Mouse (Mus musculus) forebrain, embryonic 11.5 days (tissue): ENCODE results near the gene Hnrnph1. TPM values are rescaled to one million over a fixed set of nuclear protein-coding genes. Genes with fewer than 3 reads are reported as not detected.
A peak's percentile ranks its signal among the peaks of the same experiment; 100 is the strongest.

ENCODE experiments used
- ATAC-seq: fragments of 200-750 bp; cut with Nextera tagmentation; replicated peaks from 2 replicates; pipeline ENCODE4 v1.8.0; 2017; ENCODE audit warnings: moderate TSS enrichment; ENCODE audit not compliant: low FRiP score
- DNase-seq: peaks from one replicate; pipeline ENCODE4 v3.0.0-alpha.2; 2017; ENCODE audit warnings: low spot score
- H3K27ac ChIP-seq: fragments of 300-500 bp; sonication (generic); 2 replicates; pipeline ENCODE4 v1.5.1; 2014; ENCODE audit warnings: low read depth, low read length
- H3K27me3 ChIP-seq: fragments of 300-500 bp; sonication (generic); 2 replicates; pipeline ENCODE4 v1.6.1; 2014; ENCODE audit warnings: mild to moderate bottlenecking, low read length, mixed read lengths; ENCODE audit not compliant: control insufficient read depth, insufficient read depth
- H3K36me3 ChIP-seq: fragments of 300-500 bp; sonication (generic); 2 replicates; pipeline ENCODE4 v1.6.1; 2014; ENCODE audit warnings: mild to moderate bottlenecking, low read length, moderate library complexity, mixed read lengths; ENCODE audit not compliant: control insufficient read depth, insufficient read depth
- H3K4me1 ChIP-seq: fragments of 300-500 bp; sonication (generic); replicated peaks from 2 replicates; pipeline ENCODE4 v1.6.1; 2014; ENCODE audit warnings: low read length, mixed read lengths; ENCODE audit not compliant: control insufficient read depth, insufficient read depth
- H3K4me2 ChIP-seq: fragments of 300-500 bp; sonication (generic); 2 replicates; pipeline ENCODE4 v1.6.1; 2014; ENCODE audit warnings: low read depth, mild to moderate bottlenecking, low read length, moderate library complexity, mixed read lengths; ENCODE audit not compliant: severe bottlenecking
- H3K4me3 ChIP-seq: fragments of 300-500 bp; sonication (generic); 2 replicates; pipeline ENCODE4 v1.5.1; 2014; ENCODE audit warnings: low read depth, low read length
- H3K9ac ChIP-seq: fragments of 300-500 bp; sonication (generic); 2 replicates; pipeline ENCODE4 v1.6.1; 2014; ENCODE audit warnings: low read length
- H3K9me3 ChIP-seq: fragments of 300-500 bp; sonication (generic); 2 replicates; pipeline ENCODE4 v1.6.1; 2016; ENCODE audit warnings: low read length, mixed read lengths; ENCODE audit not compliant: control insufficient read depth
- WGBS: fragments of 180-500 bp; shearing (Covaris S2); extraction: QIAGEN DNeasy Blood & Tissue Kit; methylation state at CpG from one replicate; pipeline ENCODE4 v1.1.7; 2014; 5-methylcytosine and 5-hydroxymethylcytosine counted together
- polyA plus RNA-seq: library from polyadenylated mRNA; unstranded; fragments of >200 nt; fragmentation: Nextera tagmentation; extraction: Ambion mirVana; gene quantifications from 2 replicates; pipeline ENCODE4 v1.2.1, GENCODE M21; 2014

Gene Hnrnph1
- polyA plus RNA-seq, result 833 and 855 TPM in 2 replicates

DNA sequence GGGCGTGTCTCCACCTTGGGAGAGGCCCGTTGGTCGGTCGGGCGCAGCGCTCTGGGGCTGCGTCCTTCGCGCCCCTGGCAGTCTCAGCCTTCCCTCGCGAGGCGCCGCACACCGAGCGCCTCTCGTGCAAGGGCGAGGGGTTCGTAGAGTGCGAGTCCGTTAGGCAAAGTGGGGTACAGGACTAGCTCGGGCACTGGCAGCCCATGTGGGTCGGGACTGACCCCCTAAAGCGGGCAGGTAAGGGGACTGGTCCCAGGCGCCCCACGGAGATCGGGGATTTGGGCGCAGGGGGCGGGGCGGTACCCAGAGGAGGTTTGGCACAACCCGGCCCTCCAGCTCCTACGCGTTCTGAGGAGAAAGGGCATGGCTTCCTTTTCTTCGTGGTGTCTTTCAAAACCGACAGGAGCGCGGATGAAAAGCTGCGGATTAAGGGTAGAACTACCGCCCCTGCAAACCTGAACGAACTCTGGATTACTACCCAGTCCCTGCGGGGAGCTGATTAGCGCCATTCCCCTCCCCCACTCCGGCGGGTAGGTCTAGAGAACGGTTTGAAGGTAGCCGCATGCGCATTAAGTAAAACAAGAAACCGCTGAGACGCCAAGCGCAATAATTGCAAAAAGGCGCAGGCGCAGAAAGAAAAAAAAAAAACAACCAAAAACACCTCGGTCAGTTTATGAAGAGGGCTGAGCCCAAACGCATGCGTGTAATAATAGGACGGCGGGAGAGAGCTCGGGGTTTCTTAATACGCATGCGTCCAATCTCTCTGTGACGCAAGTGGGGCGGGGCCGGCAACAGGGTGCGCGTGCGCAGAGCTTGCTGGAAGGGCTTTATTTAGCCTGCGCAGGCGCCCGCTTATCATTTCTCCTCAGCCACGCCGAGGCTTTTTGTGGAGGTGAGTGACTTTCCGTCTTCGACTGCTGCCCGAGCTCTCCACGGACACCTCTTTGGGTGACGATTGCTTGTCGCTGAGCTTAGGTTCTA, at the start of gene Hnrnph1:
Gene Hnrnph1 (plus strand): TSS at position 80 of the 981 bp plus-strand sequence.
- DNase-seq (peak; percentile 99), ATAC-seq (peak; percentile 90)
- Histone ChIP-seq H3K9ac (peak within 1 kb of the TSS; percentile 100), H3K36me3 (peaks cover 4% of the 10 kb centered on the region; the same call in 1 of the 2 replicates), H3K9me3 (no peaks in the 10 kb centered on the region), H3K4me1 (peaks cover 18% of the 10 kb centered on the region), H3K27me3 (no peaks in the 10 kb centered on the region), H3K4me2 (peak within 1 kb of the TSS; percentile 98), H3K27ac (peak within 1 kb of the TSS; percentile 99), H3K4me3 (peak within 1 kb of the TSS; percentile 95)
- under 1% methylated on average over 74 of the region's 76 CpGs for WGBS

DNA sequence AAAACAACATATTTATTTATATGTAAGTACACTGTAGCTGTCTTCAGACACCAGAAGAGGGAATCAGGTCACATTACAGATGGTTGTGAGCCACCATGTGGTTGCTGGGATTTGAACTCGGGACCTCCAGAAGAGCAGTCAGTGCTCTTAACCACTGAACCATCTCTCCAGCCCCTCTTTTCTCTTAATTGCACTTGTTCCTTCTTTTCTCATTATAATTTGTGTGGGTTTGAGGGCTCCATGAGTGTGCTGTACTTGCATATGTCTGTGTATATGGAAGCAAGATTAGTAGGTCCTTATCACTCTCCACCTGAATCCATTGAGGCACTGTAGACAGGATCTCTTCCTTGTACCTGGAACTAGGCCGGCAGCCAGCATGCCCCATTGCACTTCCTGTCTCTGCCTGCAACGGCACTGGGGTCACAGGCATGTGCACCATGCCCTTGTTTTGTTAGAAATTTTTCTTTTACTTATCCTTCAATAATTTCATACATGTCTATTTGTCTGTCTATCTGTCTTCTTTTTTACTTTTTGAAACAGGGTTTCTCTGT, 48.6 kb upstream of the Hnrnph1 start:
- Histone ChIP-seq H3K27ac (no peak overlapping the region), H3K4me2 (no peak overlapping the region), H3K27me3 (no peaks in the 10 kb centered on the region), H3K9me3 (no peaks in the 10 kb centered on the region), H3K4me1 (peaks cover 8% of the 10 kb centered on the region), H3K4me3 (no peak overlapping the region), H3K36me3 (no peaks in the 10 kb centered on the region), H3K9ac (no peak overlapping the region)
- DNase-seq (no peak), ATAC-seq (no peak)
- 92% methylated on average over 3 of the region's 3 CpGs for WGBS

DNA sequence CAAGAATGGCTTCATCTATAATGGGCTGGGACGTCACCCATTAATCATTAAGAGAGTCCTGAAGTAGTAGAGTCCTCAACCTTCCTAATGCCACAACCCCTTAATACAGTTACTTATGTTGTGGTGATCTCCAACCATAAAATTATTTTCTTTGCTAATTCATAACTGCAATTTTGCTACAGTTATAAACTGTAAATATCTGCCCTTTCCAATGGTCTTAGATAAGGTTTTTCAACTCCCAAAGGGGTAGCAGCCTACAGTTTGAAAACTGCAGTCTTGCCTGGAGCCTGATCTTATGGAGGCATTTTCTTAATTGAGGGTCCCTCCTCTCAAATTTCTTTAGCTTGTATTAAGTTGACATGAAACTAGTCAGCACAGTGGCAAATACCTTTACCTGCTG, 47.4 kb upstream of the Hnrnph1 start:
- H3K36me3 ChIP-seq, result no peaks in the 10 kb centered on the region
- no peak overlapping the region for H3K4me3 ChIP-seq
- no peak overlapping the region for H3K4me2 ChIP-seq
- WGBS, result 88% methylated on average over 1 of the region's 1 CpGs
- no peaks in the 10 kb centered on the region for H3K9me3 ChIP-seq
- 0 out of 2 replicates have a peak, but pooled peaks cover under 1% of the 10 kb centered on the region for H3K4me1 ChIP-seq
- H3K27me3 ChIP-seq, result no peaks in the 10 kb centered on the region
- H3K27ac ChIP-seq, result no peak overlapping the region
- DNase-seq, result no peak
- ATAC-seq, result no peak
- H3K9ac ChIP-seq, result no peak overlapping the region

DNA sequence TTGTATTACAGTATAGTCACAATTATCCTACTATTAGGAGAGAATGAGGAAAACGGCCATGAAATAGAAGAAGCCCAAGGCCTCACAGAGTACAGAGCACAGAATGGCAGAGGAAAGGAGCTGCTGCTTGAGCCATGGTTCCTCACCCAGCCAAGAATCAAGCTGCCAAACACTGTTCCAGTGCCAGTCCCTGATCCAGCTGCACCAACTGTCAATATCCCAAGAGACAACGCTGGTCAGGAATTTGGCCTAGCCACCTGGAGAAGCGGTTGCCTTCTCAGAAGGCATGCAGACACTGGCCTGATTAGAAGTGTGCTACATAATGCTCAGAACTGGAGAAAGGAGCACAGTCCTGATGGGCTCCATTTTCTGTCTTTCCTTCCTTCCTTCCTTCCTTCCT, 43.6 kb upstream of the Hnrnph1 start:
- Histone ChIP-seq H3K36me3 (no peaks in the 10 kb centered on the region), H3K9me3 (no peaks in the 10 kb centered on the region), H3K4me1 (no peaks in the 10 kb centered on the region), H3K4me2 (no peak overlapping the region), H3K27me3 (no peaks in the 10 kb centered on the region), H3K27ac (no peak overlapping the region), H3K4me3 (no peak overlapping the region), H3K9ac (no peak overlapping the region)
- DNase-seq (no peak), ATAC-seq (no peak)
- WGBS, result 96% methylated on average over 3 of the region's 3 CpGs

DNA sequence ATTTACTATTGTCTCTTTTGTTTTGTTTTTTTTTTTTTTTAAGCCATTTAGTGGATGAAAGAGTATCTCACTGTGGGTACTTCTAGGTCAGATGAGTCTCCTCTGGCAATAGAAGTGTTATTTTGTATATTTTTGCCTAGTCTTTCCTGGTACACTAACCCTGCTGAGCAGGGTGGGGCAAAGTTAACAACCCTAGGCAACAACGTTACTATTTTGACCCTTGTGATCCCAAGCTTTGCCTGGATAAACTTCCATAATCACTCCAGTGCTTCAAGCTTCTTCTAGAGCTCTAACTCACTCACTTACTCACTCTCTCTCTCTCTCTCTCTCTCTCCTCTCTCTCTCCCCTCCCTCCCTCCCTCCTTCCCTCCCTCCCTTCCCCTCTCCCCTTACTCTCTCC, 40.7 kb upstream of the Hnrnph1 start:
- Histone ChIP-seq H3K4me2 (no peak overlapping the region), H3K36me3 (no peaks in the 10 kb centered on the region), H3K9me3 (no peaks in the 10 kb centered on the region), H3K9ac (no peak overlapping the region), H3K27ac (no peak overlapping the region), H3K4me3 (no peak overlapping the region), H3K4me1 (no peaks in the 10 kb centered on the region), H3K27me3 (no peaks in the 10 kb centered on the region)
- DNase-seq (no peak), ATAC-seq (no peak)
- WGBS, result 50% methylated on average over 1 of the region's 1 CpGs

DNA sequence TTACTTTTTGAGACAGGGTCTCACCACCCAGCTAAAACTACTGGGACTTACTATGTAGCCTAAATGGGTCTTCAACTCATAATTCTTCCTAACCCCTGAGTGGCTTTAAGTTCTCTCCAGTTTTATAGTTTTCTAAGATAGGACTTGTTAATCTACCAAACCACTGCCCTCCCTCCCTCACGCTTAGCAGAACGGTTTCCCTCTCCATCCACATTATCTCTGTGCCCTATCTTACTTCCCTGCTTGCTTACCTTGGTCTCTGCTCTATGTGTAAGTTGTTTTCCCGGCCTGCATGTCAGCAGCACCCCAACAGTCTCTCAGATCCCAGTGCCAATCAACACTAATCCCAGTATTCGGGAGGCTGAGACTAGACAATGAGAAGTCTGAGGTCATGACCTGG, 39.9 kb upstream of the Hnrnph1 start:
- ATAC-seq, result no peak
- H3K9ac ChIP-seq, result no peak overlapping the region
- no peak overlapping the region for H3K4me3 ChIP-seq
- no peak overlapping the region for H3K27ac ChIP-seq
- no peak overlapping the region for H3K4me2 ChIP-seq
- 64% methylated on average over 4 of the region's 4 CpGs for WGBS
- no peaks in the 10 kb centered on the region for H3K27me3 ChIP-seq
- H3K9me3 ChIP-seq, result no peaks in the 10 kb centered on the region
- no peaks in the 10 kb centered on the region for H3K36me3 ChIP-seq
- no peak for DNase-seq
- no peaks in the 10 kb centered on the region for H3K4me1 ChIP-seq

DNA sequence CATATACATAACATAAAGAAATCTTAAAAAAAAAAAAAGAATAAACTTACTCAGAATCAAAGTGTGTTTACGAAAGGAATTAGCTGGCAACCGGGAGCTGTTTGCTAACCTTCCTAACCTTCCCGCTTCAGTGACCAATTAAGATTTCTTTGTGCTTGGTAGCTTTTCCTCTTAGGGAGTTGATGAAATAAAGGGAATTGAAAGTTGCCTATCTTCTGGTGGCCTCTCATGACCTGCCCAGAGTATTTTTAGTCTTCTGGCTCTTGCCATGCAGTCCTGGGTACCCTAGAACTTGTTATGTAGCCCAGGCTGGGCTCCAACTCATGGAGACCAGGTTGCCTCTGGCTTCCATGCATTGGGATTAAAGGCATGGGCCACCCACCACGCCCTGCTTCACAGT, 31.3 kb upstream of the Hnrnph1 start:
- no peak overlapping the region for H3K9ac ChIP-seq
- 75% methylated on average over 4 of the region's 4 CpGs for WGBS
- H3K4me1 ChIP-seq, result no peaks in the 10 kb centered on the region
- H3K9me3 ChIP-seq, result no peaks in the 10 kb centered on the region
- H3K4me2 ChIP-seq, result no peak overlapping the region
- no peak overlapping the region for H3K4me3 ChIP-seq
- no peak for DNase-seq
- ATAC-seq, result no peak
- no peaks in the 10 kb centered on the region for H3K36me3 ChIP-seq
- no peak overlapping the region for H3K27ac ChIP-seq
- H3K27me3 ChIP-seq, result no peaks in the 10 kb centered on the region

DNA sequence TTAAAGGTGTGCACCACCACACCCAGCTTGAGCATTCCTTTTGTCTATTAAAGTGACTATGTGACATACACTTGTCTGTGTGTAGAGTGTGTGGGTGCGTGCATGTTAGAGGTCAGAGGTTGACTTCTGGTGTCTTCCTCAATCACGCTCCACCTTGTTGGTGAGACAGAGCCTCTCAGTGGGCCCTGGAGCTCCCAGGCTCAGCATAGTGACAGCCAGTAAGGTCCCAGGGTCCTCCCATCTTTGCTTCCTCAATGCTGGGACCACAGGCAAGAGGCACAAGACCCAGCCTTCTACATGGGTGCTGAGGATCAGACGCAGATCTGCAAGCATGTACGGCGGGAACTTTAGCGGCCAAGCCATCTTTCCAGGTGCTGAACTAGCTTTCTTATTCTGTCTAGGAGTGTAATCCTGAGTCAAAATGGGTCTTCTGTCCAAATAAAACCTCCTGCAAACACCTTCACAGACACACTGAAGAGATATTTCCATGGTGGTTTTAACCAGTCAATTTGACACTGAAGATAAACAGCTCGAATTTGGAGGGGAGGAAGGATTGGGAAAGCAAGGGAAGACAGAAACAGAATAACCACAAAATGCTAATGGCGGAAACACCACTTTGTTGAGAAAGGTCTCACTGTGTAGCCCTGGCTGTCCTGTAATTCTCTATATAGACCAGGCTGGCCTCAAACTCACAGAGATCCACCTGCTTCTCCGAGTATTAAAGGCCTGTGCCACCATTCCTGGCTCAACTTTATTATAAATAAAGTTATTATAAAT, 30.3 kb upstream of the Hnrnph1 start:
- no peaks in the 10 kb centered on the region for H3K4me1 ChIP-seq
- no peak overlapping the region for H3K4me3 ChIP-seq
- H3K9me3 ChIP-seq, result no peaks in the 10 kb centered on the region
- no peaks in the 10 kb centered on the region for H3K27me3 ChIP-seq
- DNase-seq, result no peak
- H3K9ac ChIP-seq, result no peak overlapping the region
- no peak overlapping the region for H3K4me2 ChIP-seq
- WGBS, result 92% methylated on average over 9 of the region's 9 CpGs
- H3K27ac ChIP-seq, result no peak overlapping the region
- no peak for ATAC-seq
- no peaks in the 10 kb centered on the region for H3K36me3 ChIP-seq
